Mouse (Mus musculus): ENCODE results near the gene Polr2h. TPM values are rescaled to one million over a fixed set of nuclear protein-coding genes. Genes with fewer than 3 reads are reported as not detected.

Polr2h gene
- polyA plus RNA-seq, 1 experiment from 2014 or later, result 113 TPM

DNA sequence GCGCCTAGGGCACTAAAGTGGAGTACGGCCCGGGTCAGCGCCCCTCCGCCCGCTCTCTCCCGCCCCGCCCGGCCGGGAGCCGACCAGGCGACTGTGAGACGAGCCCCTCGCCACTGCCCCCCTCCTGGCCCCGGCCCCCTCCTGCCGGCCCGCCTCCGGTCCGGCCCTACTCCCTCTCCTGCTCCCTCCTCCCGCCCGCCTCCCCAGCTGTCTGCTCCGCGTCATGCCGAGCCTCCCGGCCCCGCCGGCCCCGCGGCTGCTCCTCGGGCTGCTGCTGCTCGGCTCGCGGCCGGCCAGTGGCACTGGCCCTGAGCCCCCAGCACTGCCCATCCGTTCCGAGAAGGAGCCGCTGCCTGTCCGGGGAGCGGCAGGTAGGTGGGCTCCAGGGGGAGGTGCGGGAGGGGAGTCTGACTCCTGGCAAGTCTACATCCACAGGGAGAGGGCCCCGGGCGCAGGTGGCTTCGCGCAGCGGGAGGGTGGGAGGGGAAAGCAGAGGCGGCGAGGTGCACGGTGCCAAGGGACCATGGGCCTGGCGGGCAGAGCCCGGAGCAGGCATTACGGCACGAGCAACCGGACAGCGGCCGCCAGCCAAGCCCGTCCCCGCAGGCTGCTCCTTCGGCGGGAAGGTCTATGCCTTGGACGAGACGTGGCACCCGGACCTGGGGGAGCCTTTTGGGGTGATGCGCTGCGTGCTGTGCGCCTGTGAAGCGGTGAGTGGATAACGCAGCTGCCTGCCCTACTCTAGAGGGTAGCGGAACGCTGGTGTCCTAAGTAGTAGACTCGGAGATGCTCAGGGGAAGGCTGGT, 15.7 kb downstream of the Polr2h start, which contains the start of gene Chrd:
Gene Chrd (plus strand): TSS at position 203 of the 806 bp plus-strand sequence.
- peaks cover 15% of the 10 kb centered on the region for H3K27me3 ChIP-seq (ENCODE audit: control insufficient read depth, insufficient read depth, low read length)
- WGBS, result under 1% methylated on average over 67 of the region's 70 CpGs
- H3K36me3 ChIP-seq (ENCODE audit: control insufficient read depth, insufficient read depth, low read length), result no peaks in the 10 kb centered on the region
- H3K9me3 ChIP-seq (ENCODE audit: control insufficient read depth, low read depth, low read length), result no peaks in the 10 kb centered on the region
- H3K27ac ChIP-seq (ENCODE audit: low read length), result peak within 1 kb of the TSS; percentile 80
- H3K4me1 ChIP-seq (ENCODE audit: control insufficient read depth, insufficient read depth, low read length), result peaks cover 8% of the 10 kb centered on the region; the same call in 1 of the 2 replicates
- peak within 1 kb of the TSS; percentile 98 for H3K4me2 ChIP-seq (replicated peaks; ENCODE audit: low read depth, low read length)
- ATAC-seq (ENCODE audit: insufficient number of reproducible peaks, insufficient read depth, low FRiP score, low read depth), result peak; percentile 82
- peak within 1 kb of the TSS; percentile 65 for H3K9ac ChIP-seq (replicated peaks; ENCODE audit: low read depth, low read length)
- peak within 1 kb of the TSS; percentile 63 for H3K4me3 ChIP-seq (ENCODE audit: low read depth, low read length)

DNA sequence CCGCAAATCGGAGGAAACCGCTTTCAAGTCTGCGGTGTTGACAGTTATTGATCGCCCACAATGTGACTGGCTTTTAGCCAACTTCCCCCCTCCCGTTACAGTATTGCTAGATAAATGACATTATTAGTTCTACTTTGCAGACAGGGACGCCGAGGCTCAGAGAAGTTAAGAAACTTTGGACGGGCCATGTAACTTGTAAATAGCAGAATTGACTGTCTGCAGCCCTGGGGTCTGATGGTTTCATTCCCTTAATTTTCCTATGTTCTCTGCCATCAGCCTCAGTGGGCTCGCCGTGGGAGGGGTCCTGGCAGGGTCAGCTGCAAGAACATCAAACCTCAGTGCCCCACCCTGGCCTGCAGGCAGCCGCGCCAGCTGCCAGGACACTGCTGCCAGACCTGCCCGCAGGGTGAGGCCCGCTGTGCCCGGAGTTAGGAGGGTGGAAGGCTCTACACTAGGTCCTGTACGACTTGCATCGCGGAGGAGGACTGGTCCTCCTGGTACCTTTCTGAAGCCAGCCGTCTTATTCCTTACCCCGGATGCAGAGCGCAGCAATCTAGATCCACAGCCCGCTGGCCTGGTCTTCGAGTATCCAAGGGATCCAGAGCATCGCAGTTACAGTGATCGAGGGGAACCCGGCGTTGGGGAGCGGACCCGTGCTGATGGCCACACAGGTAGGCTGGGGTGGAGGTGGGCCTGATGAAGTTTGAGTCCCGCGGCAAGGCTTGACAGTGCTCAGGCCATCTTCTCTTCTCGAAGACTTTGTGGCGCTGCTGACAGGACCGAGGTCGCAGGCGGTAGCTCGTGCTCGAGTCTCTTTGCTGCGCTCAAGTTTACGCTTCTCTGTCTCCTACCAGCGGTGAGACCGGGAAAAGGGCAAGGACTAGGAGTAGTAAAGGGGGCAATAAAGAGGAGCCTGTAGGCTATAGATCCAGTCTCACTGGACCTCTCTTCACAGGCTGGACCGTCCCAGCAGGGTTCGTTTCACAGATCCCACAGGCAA, 16.6 kb downstream of the Polr2h start, which contains the start of gene Thpo:
Gene Thpo (minus strand): TSS at position 781 of the 1,000 bp plus-strand sequence.
- H3K9ac ChIP-seq (replicated peaks; ENCODE audit: low read depth, low read length), result peak within 1 kb of the TSS; percentile 65
- no peak for ATAC-seq (ENCODE audit: insufficient number of reproducible peaks, insufficient read depth, low FRiP score, low read depth)
- H3K27ac ChIP-seq (ENCODE audit: low read length), result no peak within 1 kb of the TSS
- H3K27me3 ChIP-seq (ENCODE audit: control insufficient read depth, insufficient read depth, low read length), result peaks cover 15% of the 10 kb centered on the region
- H3K4me2 ChIP-seq (replicated peaks; ENCODE audit: low read depth, low read length), result peak within 1 kb of the TSS; percentile 98
- 9% methylated on average over 45 of the region's 45 CpGs for WGBS
- no peaks in the 10 kb centered on the region for H3K9me3 ChIP-seq (ENCODE audit: control insufficient read depth, low read depth, low read length)
- peaks cover 8% of the 10 kb centered on the region; the same call in 1 of the 2 replicates for H3K4me1 ChIP-seq (ENCODE audit: control insufficient read depth, insufficient read depth, low read length)
- H3K4me3 ChIP-seq (ENCODE audit: low read depth, low read length), result peak within 1 kb of the TSS; percentile 63
- H3K36me3 ChIP-seq (ENCODE audit: control insufficient read depth, insufficient read depth, low read length), result no peaks in the 10 kb centered on the region

DNA sequence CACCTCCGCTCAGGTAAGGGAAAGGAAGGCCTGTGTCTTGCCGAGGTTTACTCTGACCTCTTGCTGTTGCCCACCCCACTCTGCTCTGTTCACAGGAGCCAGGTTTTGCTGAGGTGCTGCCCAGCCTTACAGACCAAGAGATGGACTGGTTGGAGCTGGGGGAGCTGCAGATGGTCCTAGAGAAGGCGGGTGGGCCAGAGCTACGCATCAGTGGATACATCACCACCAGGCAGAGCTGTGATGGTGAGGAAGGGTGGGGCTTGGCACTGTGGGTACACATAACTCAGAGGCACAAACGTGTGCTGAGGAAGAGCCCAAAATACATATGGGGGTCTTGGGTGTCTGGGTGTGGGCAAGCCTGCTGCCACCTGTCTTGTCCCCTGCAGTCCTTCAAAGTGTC, 18.2 kb downstream of the Polr2h start:
- Histone ChIP-seq H3K9me3 (ENCODE audit: control insufficient read depth, low read depth, low read length) (no peaks in the 10 kb centered on the region), H3K4me2 (replicated peaks; ENCODE audit: low read depth, low read length) (no peak overlapping the region), H3K27me3 (ENCODE audit: control insufficient read depth, insufficient read depth, low read length) (peaks cover 15% of the 10 kb centered on the region), H3K27ac (ENCODE audit: low read length) (no peak overlapping the region), H3K9ac (replicated peaks; ENCODE audit: low read depth, low read length) (no peak overlapping the region), H3K4me1 (ENCODE audit: control insufficient read depth, insufficient read depth, low read length) (peaks cover 8% of the 10 kb centered on the region; the same call in 1 of the 2 replicates), H3K36me3 (ENCODE audit: control insufficient read depth, insufficient read depth, low read length) (no peaks in the 10 kb centered on the region), H3K4me3 (ENCODE audit: low read depth, low read length) (no peak overlapping the region)
- WGBS, result 78% methylated on average over 5 of the region's 5 CpGs
- no peak for ATAC-seq (ENCODE audit: insufficient number of reproducible peaks, insufficient read depth, low FRiP score, low read depth)

DNA sequence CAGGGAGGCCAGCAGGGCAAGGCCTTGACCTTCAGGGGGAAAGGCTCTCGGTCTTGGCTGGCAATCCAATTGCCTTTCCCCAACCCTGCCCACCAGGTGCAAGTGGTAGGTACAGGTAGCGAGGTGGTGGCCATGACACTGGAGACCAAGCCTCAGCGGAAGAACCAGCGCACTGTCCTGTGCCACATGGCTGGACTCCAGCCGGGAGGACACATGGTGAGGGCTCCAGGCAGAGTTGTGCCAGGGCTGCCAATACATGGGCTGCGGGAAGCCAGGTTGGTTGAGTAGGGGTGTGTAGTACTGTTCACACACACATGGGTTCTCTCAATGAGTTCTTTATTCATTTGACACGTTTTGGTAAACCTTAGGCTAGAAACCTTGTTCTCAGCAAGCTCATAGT, 18.7 kb downstream of the Polr2h start:
- no peaks in the 10 kb centered on the region for H3K36me3 ChIP-seq (ENCODE audit: control insufficient read depth, insufficient read depth, low read length)
- H3K4me3 ChIP-seq (ENCODE audit: low read depth, low read length), result no peak overlapping the region
- no peak overlapping the region for H3K4me2 ChIP-seq (replicated peaks; ENCODE audit: low read depth, low read length)
- no peaks in the 10 kb centered on the region for H3K9me3 ChIP-seq (ENCODE audit: control insufficient read depth, low read depth, low read length)
- no peak overlapping the region for H3K9ac ChIP-seq (replicated peaks; ENCODE audit: low read depth, low read length)
- peaks cover 15% of the 10 kb centered on the region for H3K27me3 ChIP-seq (ENCODE audit: control insufficient read depth, insufficient read depth, low read length)
- H3K27ac ChIP-seq (ENCODE audit: low read length), result no peak overlapping the region
- H3K4me1 ChIP-seq (ENCODE audit: control insufficient read depth, insufficient read depth, low read length), result peaks cover 8% of the 10 kb centered on the region; the same call in 1 of the 2 replicates
- WGBS, result 86% methylated on average over 7 of the region's 7 CpGs
- ATAC-seq (ENCODE audit: insufficient number of reproducible peaks, insufficient read depth, low FRiP score, low read depth), result no peak

DNA sequence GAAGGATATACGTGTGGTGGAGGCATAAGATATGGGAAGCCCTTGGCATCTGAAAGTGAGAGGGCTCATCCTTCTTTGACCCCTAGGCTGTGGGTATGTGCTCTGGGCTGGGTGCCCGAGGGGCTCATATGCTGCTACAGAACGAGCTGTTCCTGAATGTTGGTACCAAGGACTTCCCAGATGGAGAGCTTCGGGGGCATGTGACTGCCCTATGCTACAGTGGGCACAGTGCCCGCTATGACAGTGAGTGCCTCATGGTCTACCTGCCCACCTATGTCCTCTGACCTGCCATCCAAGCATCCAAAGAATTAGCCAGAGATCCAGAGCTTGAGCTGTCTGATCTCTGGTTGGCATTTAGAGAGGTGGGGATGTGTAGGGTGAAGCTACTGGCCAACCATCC, 19.4 kb downstream of the Polr2h start:
- Histone ChIP-seq H3K36me3 (ENCODE audit: control insufficient read depth, insufficient read depth, low read length) (no peaks in the 10 kb centered on the region), H3K4me3 (ENCODE audit: low read depth, low read length) (no peak overlapping the region), H3K9ac (replicated peaks; ENCODE audit: low read depth, low read length) (no peak overlapping the region), H3K9me3 (ENCODE audit: control insufficient read depth, low read depth, low read length) (no peaks in the 10 kb centered on the region), H3K27me3 (ENCODE audit: control insufficient read depth, insufficient read depth, low read length) (peaks cover 15% of the 10 kb centered on the region), H3K4me1 (ENCODE audit: control insufficient read depth, insufficient read depth, low read length) (peaks cover 8% of the 10 kb centered on the region; the same call in 1 of the 2 replicates), H3K4me2 (replicated peaks; ENCODE audit: low read depth, low read length) (no peak overlapping the region), H3K27ac (ENCODE audit: low read length) (no peak overlapping the region)
- WGBS, result 92% methylated on average over 5 of the region's 5 CpGs
- no peak for ATAC-seq (ENCODE audit: insufficient number of reproducible peaks, insufficient read depth, low FRiP score, low read depth)

DNA sequence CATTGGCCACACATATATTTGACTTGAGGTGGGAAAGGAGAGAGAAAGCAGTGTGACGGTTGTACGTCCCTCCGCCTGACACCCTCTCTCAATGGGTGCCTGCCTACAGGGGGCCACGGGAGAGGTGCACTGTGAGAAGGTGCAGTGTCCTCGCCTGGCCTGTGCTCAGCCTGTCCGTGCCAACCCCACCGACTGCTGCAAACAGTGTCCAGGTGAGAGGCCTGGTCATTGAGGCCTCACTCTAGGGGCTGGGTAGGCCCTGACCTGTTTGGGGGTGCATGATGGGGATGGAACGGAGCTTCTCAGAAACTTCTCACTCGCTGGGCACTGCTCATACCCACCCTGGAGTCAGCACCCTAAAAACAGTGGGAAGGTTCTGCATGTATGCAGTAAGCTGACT, 22.4 kb downstream of the Polr2h start:
- H3K9me3 ChIP-seq (ENCODE audit: control insufficient read depth, low read depth, low read length), result no peaks in the 10 kb centered on the region
- H3K4me1 ChIP-seq (ENCODE audit: control insufficient read depth, insufficient read depth, low read length), result no peaks in the 10 kb centered on the region
- peaks cover 5% of the 10 kb centered on the region for H3K27me3 ChIP-seq (ENCODE audit: control insufficient read depth, insufficient read depth, low read length)
- no peak overlapping the region for H3K4me3 ChIP-seq (ENCODE audit: low read depth, low read length)
- H3K27ac ChIP-seq (ENCODE audit: low read length), result no peak overlapping the region
- no peaks in the 10 kb centered on the region for H3K36me3 ChIP-seq (ENCODE audit: control insufficient read depth, insufficient read depth, low read length)
- no peak for ATAC-seq (ENCODE audit: insufficient number of reproducible peaks, insufficient read depth, low FRiP score, low read depth)
- 91% methylated on average over 9 of the region's 9 CpGs for WGBS
- H3K9ac ChIP-seq (replicated peaks; ENCODE audit: low read depth, low read length), result no peak overlapping the region
- H3K4me2 ChIP-seq (replicated peaks; ENCODE audit: low read depth, low read length), result no peak overlapping the region

DNA sequence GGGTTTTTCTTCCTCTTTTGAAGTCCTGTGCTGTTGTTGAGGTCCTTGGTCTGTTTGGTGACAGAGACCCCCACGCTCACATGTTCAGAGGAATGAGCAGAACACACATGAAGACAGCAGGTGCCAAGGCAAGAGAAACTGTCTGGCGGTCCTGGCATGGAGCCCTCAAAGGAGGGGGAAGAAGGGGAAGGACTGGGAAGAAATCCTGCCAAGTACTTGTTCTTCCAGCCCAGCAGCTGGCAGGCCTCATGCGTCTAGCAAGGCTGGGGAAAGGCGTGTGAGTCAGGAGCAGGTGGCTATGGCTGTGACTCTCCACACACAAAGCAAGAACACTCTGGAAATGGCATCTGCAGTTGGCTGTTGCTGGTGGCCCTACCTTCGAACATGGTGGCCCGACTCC, 29.2 kb downstream of the Polr2h start:
- Histone ChIP-seq H3K9me3 (ENCODE audit: control insufficient read depth, low read depth, low read length) (no peaks in the 10 kb centered on the region), H3K4me2 (replicated peaks; ENCODE audit: low read depth, low read length) (no peak overlapping the region), H3K9ac (replicated peaks; ENCODE audit: low read depth, low read length) (no peak overlapping the region), H3K4me1 (ENCODE audit: control insufficient read depth, insufficient read depth, low read length) (no peaks in the 10 kb centered on the region), H3K36me3 (ENCODE audit: control insufficient read depth, insufficient read depth, low read length) (no peaks in the 10 kb centered on the region), H3K27ac (ENCODE audit: low read length) (no peak overlapping the region), H3K4me3 (ENCODE audit: low read depth, low read length) (no peak overlapping the region), H3K27me3 (ENCODE audit: control insufficient read depth, insufficient read depth, low read length) (no peaks in the 10 kb centered on the region)
- peak; percentile 28; the same call in 1 of the 2 replicates for ATAC-seq (ENCODE audit: insufficient number of reproducible peaks, insufficient read depth, low FRiP score, low read depth)
- 55% methylated on average over 6 of the region's 6 CpGs for WGBS

DNA sequence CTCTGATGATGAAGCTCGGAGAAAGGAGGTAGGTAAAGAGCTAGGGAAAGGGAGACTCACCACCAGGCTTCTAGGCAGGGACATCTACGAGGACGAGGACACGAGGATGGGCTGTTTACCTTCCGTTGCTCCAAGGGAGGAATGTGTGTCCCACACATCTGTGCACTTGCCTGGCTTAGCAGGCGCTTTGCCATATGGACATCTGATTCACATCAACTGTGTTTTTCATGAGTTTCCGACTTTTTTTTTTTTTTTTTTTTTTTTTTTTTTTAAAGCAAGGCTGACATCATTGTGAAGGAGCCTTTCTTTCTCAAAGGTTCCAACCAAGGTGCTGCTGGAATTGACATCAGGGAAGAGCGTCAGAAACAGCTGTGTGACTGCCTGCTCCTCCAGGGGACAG, 33.1 kb downstream of the Polr2h start:
- H3K9me3 ChIP-seq (ENCODE audit: control insufficient read depth, low read depth, low read length), result no peaks in the 10 kb centered on the region
- H3K36me3 ChIP-seq (ENCODE audit: control insufficient read depth, insufficient read depth, low read length), result no peaks in the 10 kb centered on the region
- no peaks in the 10 kb centered on the region for H3K4me1 ChIP-seq (ENCODE audit: control insufficient read depth, insufficient read depth, low read length)
- no peak overlapping the region for H3K27ac ChIP-seq (ENCODE audit: low read length)
- H3K4me2 ChIP-seq (replicated peaks; ENCODE audit: low read depth, low read length), result no peak overlapping the region
- H3K9ac ChIP-seq (replicated peaks; ENCODE audit: low read depth, low read length), result no peak overlapping the region
- no peak for ATAC-seq (ENCODE audit: insufficient number of reproducible peaks, insufficient read depth, low FRiP score, low read depth)
- no peaks in the 10 kb centered on the region for H3K27me3 ChIP-seq (ENCODE audit: control insufficient read depth, insufficient read depth, low read length)
- 39% methylated on average over 8 of the region's 8 CpGs for WGBS
- H3K4me3 ChIP-seq (ENCODE audit: low read depth, low read length), result no peak overlapping the region

Measured in stomach, embryonic 14.5 days (tissue).